Mouse (Mus musculus): ENCODE results near the gene Urb1.

DNA sequence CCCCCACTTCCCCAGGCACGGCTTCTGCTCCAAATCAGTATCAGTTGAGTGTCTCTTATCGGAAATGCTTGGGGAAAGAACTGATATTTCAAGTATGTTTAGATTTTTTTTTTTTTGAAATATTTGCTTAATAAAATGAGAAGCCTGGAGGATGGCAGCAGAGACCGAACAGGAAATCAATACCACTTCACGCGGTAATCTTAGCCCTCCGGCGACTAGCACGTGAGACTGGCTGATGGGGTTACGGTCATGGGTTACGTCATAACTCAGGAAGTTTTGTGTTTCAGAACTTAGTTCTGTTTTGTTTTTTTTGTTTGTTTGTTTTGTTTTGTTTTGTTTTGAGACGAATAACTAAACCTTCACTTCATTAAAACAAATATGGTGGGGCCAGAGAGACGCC, 99.9 kb downstream of the Urb1 start:
- TF ChIP-seq GATA1 (IDR thresholded peaks at IDR 0.05; ENCODE audit: borderline replicate concordance, low read length) = no peak
- TF ChIP-seq FLI1 (IDR thresholded peaks at IDR 0.05; ENCODE audit: low read length) = no peak

Data from megakaryocyte, embryonic 14.5 days (primary cell).